Mouse (Mus musculus) forebrain, embryonic 15.5 days (tissue): ENCODE results near the gene Tmem191c. TPM values are rescaled to one million over a fixed set of nuclear protein-coding genes. Genes with fewer than 3 reads are reported as not detected.

Experiments
- ATAC-seq: fragments of 200-750 bp; cut with Nextera tagmentation; replicated peaks from 2 replicates; pipeline ENCODE4 v1.8.0; 2017; ENCODE audit warnings: mild to moderate bottlenecking, moderate TSS enrichment, moderate library complexity
- H3K27ac ChIP-seq: fragments of 300-500 bp; sonication (generic); replicated peaks from 2 replicates; pipeline ENCODE4 v1.5.1; 2015; ENCODE audit warnings: mild to moderate bottlenecking, inconsistent platforms
- H3K27me3 ChIP-seq: fragments of 300-500 bp; sonication (generic); 2 replicates; pipeline ENCODE4 v1.6.1; 2015; ENCODE audit warnings: inconsistent platforms
- H3K36me3 ChIP-seq: fragments of 300-500 bp; sonication (generic); 2 replicates; pipeline ENCODE4 v1.6.1; 2015; ENCODE audit warnings: mild to moderate bottlenecking, inconsistent platforms
- H3K4me1 ChIP-seq: fragments of 300-500 bp; sonication (generic); 2 replicates; pipeline ENCODE4 v1.6.1; 2015; ENCODE audit warnings: inconsistent platforms
- H3K4me2 ChIP-seq: fragments of 300-500 bp; sonication (generic); replicated peaks from 2 replicates; pipeline ENCODE4 v1.6.1; 2015; ENCODE audit warnings: mild to moderate bottlenecking, inconsistent platforms
- H3K4me3 ChIP-seq: fragments of 300-500 bp; sonication (generic); 2 replicates; pipeline ENCODE4 v1.5.1; 2015; ENCODE audit warnings: mild to moderate bottlenecking, inconsistent platforms
- H3K9ac ChIP-seq: fragments of 300-500 bp; sonication (generic); replicated peaks from 2 replicates; pipeline ENCODE4 v1.6.1; 2015; ENCODE audit warnings: mild to moderate bottlenecking, inconsistent platforms
- H3K9me3 ChIP-seq: fragments of 300-500 bp; sonication (generic); 2 replicates; pipeline ENCODE4 v1.6.1; 2016; ENCODE audit warnings: inconsistent platforms
- WGBS: fragments of 180-500 bp; shearing (Covaris S2); methylation state at CpG from one replicate; pipeline ENCODE4 v1.1.7; 2015; ENCODE audit warnings: mixed read lengths; 5-methylcytosine and 5-hydroxymethylcytosine counted together
- polyA plus RNA-seq: library from polyadenylated mRNA; unstranded; fragments of >200 nt; fragmentation: Nextera tagmentation; extraction: Ambion mirVana; gene quantifications from 2 replicates; pipeline ENCODE4 v1.2.1, GENCODE M21; 2015

Gene Tmem191c
- polyA plus RNA-seq, 1 experiment from 2014 or later = 23.6 TPM

DNA sequence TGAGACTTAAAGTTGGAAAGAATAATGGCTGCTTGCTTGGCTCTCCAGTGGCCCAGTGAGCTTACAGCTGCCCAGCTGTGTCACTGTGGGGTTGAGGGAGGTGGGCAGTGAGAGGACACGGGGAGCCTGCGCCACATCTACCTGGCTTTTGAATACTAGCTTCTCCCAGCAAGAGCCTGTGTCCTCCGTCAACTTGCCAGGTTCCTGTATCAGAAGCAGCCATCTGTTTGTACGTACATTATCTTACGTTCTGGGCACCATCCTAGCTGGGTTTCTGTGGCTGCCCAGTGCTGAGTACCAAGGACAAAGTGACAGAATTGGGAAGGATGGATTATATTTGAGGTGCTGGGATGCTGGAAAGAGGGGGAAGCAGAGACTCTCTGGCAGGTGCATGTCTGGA lies 6.0 kb upstream of the Tmem191c start:
- Histone ChIP-seq H3K27ac (no peak overlapping the region), H3K4me3 (no peak overlapping the region), H3K4me1 (no peaks in the 10 kb centered on the region), H3K36me3 (no peaks in the 10 kb centered on the region), H3K27me3 (no peaks in the 10 kb centered on the region), H3K4me2 (no peak overlapping the region), H3K9ac (no peak overlapping the region), H3K9me3 (no peaks in the 10 kb centered on the region)
- no peak for ATAC-seq
- WGBS = 88% methylated on average over 5 of the region's 5 CpGs

DNA sequence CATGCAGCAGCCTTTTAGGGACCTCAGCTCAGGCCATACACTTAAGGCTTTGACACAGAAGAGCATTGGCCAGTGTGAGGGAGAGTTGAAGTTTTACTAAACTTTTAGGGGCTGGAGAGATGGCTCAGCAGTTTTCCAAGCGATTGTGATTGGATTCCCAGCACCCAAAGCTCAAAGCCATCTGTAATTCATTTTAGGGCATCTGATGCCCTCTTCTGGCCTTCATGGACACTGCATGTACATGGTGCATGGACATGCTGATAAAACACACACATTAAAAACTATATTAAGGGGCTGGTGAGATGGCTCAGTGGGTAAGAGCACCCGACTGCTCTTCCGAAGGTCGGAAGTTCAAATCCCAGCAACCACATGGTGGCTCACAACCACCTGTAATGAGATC lies 4.8 kb upstream of the Tmem191c start:
- no peaks in the 10 kb centered on the region for H3K4me1 ChIP-seq
- H3K9ac ChIP-seq = no peak overlapping the region
- no peak overlapping the region for H3K4me2 ChIP-seq
- 75% methylated on average over 4 of the region's 4 CpGs for WGBS
- H3K9me3 ChIP-seq = no peaks in the 10 kb centered on the region
- no peaks in the 10 kb centered on the region for H3K27me3 ChIP-seq
- H3K4me3 ChIP-seq = no peak overlapping the region
- no peaks in the 10 kb centered on the region for H3K36me3 ChIP-seq
- H3K27ac ChIP-seq = no peak overlapping the region
- no peak for ATAC-seq

DNA sequence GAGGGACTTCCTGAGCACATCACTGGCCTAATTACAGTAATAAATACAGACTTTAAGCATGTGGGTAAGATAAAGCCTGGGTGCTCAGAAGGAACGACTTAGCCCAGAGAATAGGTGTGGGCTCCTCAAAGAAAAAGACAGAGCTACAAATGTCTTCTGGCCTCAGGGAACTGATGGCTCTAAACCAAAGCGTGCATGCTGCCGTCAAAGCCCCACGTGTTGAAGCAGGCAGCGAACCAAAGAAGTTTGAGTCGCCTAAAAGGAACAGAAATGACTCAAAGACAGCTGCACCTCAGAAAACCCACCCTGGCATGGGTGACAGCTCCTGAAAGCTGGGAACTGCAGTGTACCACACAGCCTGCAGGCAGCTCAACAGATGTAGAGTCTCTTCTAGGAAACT lies 4.0 kb upstream of the Tmem191c start:
- H3K36me3 ChIP-seq = no peaks in the 10 kb centered on the region
- no peak overlapping the region for H3K4me2 ChIP-seq
- ATAC-seq = no peak
- 75% methylated on average over 6 of the region's 6 CpGs for WGBS
- no peak overlapping the region for H3K27ac ChIP-seq
- no peaks in the 10 kb centered on the region for H3K9me3 ChIP-seq
- H3K4me1 ChIP-seq = peaks cover 7% of the 10 kb centered on the region
- H3K4me3 ChIP-seq = no peak overlapping the region
- no peak overlapping the region for H3K9ac ChIP-seq
- H3K27me3 ChIP-seq = peaks cover 4% of the 10 kb centered on the region; the same call in 1 of the 2 replicates

DNA sequence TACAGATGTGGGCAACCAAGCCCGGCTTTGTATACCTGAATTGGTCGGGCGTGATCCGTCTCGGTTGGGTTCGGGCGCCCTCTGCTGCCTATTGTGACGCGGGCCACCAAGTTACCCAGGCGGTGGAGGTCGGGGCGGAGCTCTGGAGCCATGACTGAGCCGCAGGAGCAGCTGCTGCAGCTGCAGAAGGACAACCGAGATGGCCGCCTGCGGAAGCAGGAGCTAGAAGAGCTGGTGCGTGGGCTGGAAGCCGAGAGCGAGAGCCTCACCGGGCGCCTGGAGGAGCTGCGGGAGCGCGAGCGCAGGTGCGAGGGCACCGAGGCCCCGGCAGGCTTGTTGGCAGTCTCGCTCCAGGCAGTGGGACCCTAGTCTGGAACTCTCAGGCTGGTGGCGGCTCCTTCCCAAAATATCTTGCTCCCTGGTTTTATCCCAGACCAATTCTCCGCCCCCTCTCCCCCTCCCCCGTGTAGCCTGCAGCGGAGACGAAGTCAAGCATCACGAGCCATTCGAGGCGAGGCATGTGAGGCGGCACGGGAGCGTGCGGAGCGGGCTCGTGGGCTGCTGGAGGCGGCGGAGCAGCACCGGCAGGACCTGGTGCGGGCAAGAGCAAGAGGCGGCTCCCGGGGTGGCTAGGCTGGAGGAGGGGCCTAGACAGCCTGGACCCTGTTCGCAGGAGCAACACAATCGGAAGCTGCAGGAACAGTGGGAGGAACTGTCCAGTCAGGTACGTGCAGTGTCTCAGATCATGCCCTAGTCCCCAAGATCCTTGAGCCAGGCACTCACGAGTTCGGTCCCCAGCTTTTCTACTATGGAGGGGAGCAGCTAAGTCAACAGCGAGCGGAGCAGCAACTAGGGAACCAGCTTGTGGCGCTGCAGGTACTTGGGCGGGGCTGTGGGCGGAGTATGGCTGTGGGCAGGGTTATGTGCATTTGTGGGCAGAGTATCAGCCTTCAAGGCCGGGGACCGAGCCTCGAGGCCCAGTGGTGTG lies 581 bp downstream of the Tmem191c start:
- Histone ChIP-seq H3K4me1 (peaks cover 22% of the 10 kb centered on the region), H3K36me3 (peaks cover 19% of the 10 kb centered on the region), H3K9ac (peak overlapping the region; percentile 55), H3K4me2 (peak overlapping the region; percentile 94), H3K27ac (peak overlapping the region; percentile 74), H3K27me3 (peaks cover 26% of the 10 kb centered on the region; the same call in 1 of the 2 replicates), H3K9me3 (no peaks in the 10 kb centered on the region), H3K4me3 (peak overlapping the region; percentile 53)
- under 1% methylated on average over 62 of the region's 62 CpGs for WGBS
- ATAC-seq = peak; percentile 86

DNA sequence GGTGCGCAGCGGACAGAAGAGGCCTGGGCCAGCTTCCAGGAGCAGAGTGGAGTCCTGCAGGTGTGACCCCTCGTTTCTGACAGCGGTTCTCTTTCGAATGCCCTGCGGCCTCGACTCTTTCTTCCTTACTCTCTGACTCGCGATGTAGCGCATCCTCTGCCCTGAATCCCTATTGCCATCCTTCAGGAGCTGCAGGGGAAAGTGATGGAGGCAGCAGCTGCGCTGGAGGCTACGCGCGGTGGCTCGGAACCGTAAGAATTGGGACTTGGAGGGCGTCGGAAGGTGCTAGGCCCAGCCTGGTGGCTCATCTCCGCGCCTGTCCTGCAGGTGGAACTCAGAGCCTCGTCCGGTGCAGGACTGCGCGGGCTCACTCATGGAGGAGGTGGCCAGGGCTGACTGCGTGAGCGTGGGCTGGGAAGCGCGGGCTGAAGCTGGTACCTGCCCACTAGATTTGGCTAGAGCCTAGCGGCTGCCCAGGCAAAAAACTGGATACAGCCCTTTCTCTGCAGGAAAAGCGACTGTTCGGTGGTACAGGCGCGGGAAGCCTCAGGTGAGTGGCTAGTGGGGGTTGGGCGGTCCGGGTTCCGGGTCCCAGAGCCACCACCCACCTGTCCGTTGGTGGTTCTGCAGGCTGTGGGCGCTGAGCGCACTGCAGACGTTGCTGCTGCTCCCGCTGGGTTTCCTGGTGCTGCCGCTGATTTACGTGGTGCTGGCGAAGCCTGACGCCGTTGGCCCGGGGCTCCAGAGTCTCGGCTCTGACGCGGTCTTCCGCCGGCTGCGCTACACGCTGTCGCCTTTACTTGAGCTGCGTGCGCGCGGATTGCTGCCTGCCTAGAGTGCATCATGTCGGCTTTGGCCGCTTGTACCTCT lies 1.7 kb downstream of the Tmem191c start:
- Histone ChIP-seq H3K27ac (no peak overlapping the region), H3K27me3 (peaks cover 26% of the 10 kb centered on the region; the same call in 1 of the 2 replicates), H3K36me3 (peaks cover 30% of the 10 kb centered on the region), H3K4me3 (peak overlapping the region; percentile 53), H3K4me1 (peaks cover 22% of the 10 kb centered on the region), H3K9me3 (no peaks in the 10 kb centered on the region), H3K4me2 (peak overlapping the region; percentile 94), H3K9ac (peak overlapping the region; percentile 46)
- peak; percentile 33; the same call in 1 of the 2 replicates for ATAC-seq
- 3% methylated on average over 61 of the region's 61 CpGs for WGBS

DNA sequence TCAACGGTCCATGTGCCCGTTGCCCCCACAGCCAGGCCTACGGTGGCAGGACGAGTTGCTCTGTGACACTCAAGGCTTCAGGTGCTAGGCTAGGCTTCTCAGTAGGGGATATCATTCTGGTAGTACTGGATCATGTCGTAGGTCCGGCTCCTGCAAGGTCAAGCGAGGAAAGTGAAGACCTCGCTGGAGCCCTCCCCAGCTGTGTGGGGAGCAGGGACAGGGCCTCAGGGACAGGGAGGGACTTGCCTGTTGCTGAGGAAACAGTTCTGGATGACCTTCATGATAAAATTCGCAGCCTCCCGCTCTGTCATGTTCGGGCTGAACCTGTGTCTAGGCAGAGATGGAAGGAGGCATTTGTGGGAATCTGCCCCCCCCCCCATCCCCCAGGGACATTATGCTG lies 4.6 kb downstream of the Tmem191c start:
- WGBS = 88% methylated on average over 11 of the region's 11 CpGs
- no peak for ATAC-seq
- Histone ChIP-seq H3K4me3 (no peak overlapping the region), H3K27me3 (peaks cover 26% of the 10 kb centered on the region; the same call in 1 of the 2 replicates), H3K9ac (no peak overlapping the region), H3K36me3 (peaks cover 53% of the 10 kb centered on the region), H3K4me2 (no peak overlapping the region), H3K27ac (no peak overlapping the region), H3K9me3 (no peaks in the 10 kb centered on the region), H3K4me1 (peaks cover 22% of the 10 kb centered on the region)

DNA sequence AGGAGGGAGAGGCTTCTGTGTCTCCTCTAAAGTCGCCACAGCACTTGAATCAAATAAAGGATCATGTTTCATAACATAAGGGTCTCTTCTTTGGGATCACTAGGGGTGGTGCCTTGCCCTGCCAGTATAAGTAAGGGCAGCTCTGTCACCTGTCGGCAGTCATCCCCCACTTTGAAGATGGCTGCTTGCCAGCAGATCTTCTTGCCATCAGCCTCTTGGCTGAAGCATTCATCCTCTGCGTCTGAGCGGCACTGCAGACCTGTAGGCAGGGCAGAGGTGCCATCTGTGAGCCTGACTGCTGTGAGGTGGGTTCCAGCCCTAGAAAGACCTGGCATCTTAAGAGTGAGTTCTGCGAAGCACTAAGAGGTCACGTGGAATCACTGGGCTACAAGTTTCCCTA lies 7.3 kb downstream of the Tmem191c start:
- Histone ChIP-seq H3K27ac (no peak overlapping the region), H3K9me3 (no peaks in the 10 kb centered on the region), H3K4me1 (peaks cover 2% of the 10 kb centered on the region), H3K27me3 (peaks cover 8% of the 10 kb centered on the region; the same call in 1 of the 2 replicates), H3K4me2 (no peak overlapping the region), H3K36me3 (peaks cover 76% of the 10 kb centered on the region), H3K4me3 (no peak overlapping the region), H3K9ac (no peak overlapping the region)
- ATAC-seq = no peak
- 72% methylated on average over 6 of the region's 6 CpGs for WGBS

DNA sequence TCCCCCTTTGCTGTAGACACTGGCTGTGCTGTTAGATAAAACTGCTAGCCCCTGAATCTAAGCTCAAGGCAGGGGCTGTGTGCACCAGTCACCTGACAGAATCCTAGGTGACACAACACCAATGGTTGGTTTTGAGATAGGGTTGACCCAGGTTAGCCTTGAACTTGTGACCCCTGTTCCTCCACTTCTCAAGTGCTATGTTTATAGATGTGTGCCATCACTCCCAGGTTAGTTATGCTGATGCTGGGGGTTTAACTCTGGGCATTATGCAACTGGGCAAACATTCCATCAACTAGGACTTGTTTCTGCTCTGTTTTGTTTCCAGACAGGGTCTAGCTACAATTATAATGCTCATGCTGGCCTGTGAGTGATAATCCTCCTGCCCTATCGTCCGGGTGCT lies 11.2 kb downstream of the Tmem191c start:
- peaks cover 75% of the 10 kb centered on the region for H3K36me3 ChIP-seq
- no peak overlapping the region for H3K27ac ChIP-seq
- 92% methylated on average over 2 of the region's 2 CpGs for WGBS
- H3K9ac ChIP-seq = no peak overlapping the region
- ATAC-seq = no peak
- no peaks in the 10 kb centered on the region for H3K9me3 ChIP-seq
- no peak overlapping the region for H3K4me3 ChIP-seq
- no peak overlapping the region for H3K4me2 ChIP-seq
- no peaks in the 10 kb centered on the region for H3K27me3 ChIP-seq
- no peaks in the 10 kb centered on the region for H3K4me1 ChIP-seq

DNA sequence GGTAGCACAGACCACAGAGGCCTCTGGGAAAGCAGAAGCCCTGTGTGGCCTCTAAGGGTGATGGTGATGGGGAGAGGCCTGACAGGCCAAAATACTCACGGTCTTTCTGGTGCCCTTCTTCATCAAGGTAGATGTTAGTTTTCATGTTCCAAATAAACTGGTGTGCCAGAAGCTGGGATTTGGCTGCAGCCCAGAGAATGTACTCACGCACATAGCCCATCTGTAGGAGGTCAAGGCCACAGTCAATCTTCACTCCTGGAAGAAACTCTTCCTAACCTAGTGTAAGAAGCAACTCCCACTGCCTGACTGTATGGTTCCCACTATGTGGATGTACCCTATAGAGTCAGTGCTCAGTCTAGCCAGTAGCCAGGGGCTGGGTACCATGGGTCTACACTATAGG lies 15.1 kb downstream of the Tmem191c start:
- WGBS = 94% methylated on average over 2 of the region's 2 CpGs
- no peak for ATAC-seq
- no peaks in the 10 kb centered on the region for H3K27me3 ChIP-seq

DNA sequence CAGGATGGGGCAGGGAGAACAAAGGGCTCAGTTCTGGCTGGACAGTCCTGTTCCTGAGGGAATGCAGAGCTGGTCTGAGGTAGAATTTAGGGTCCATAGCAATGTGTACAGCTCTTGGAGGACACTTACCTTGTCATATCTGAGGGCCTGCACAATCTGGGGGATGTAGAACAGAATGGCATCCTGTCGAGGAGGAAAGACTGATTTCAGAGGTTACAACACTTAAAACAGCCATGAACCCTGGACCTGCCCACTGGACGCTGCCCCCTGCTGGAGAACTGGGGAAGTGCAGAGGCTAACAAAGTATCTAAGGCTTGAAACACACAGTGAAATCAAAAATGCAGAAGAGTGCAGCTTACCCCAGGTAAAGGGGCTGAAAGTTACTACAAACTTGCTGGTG lies 16.9 kb downstream of the Tmem191c start:
- Histone ChIP-seq H3K4me1 (no peaks in the 10 kb centered on the region), H3K4me3 (no peak overlapping the region), H3K4me2 (no peak overlapping the region), H3K27ac (no peak overlapping the region), H3K9ac (no peak overlapping the region), H3K27me3 (no peaks in the 10 kb centered on the region), H3K9me3 (no peaks in the 10 kb centered on the region), H3K36me3 (peaks cover 73% of the 10 kb centered on the region)
- WGBS = 3% methylated on average over 2 of the region's 2 CpGs
- ATAC-seq = no peak

More for the DNA sequence above, 15.1 kb downstream of the Tmem191c start:
- no peak overlapping the region for H3K4me2 ChIP-seq
- H3K9ac ChIP-seq = no peak overlapping the region
- H3K4me1 ChIP-seq = no peaks in the 10 kb centered on the region
- H3K27ac ChIP-seq = no peak overlapping the region
- peaks cover 71% of the 10 kb centered on the region for H3K36me3 ChIP-seq
- no peak overlapping the region for H3K4me3 ChIP-seq
- no peaks in the 10 kb centered on the region for H3K9me3 ChIP-seq

DNA sequence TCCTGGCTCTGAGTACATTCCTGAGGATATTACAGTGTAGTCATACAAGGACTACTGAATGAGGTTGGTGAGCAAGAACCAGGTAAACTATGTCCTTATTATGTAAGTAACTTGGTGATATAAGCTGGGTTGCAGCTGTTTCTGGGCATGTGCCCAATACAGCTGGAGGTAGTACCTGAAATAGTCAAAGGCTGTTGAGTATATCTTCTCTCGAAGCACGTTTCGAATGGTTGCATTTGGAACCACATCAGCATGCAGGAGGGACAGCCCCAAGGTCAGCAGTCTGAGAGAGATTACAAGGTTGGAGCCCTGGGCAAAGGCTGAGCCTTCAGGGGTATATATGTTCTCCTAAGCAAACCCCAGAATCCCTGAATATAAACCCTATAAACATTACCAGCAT lies 24.9 kb downstream of the Tmem191c start:
- Histone ChIP-seq H3K27me3 (no peaks in the 10 kb centered on the region), H3K27ac (no peak overlapping the region), H3K4me2 (no peak overlapping the region), H3K4me3 (no peak overlapping the region), H3K9me3 (no peaks in the 10 kb centered on the region), H3K4me1 (no peaks in the 10 kb centered on the region), H3K36me3 (peaks cover 88% of the 10 kb centered on the region), H3K9ac (no peak overlapping the region)
- ATAC-seq = no peak
- 100% methylated on average over 3 of the region's 3 CpGs for WGBS
